Mouse (Mus musculus) spleen, adult 2 months (tissue): ENCODE data around the gene Zfp358. TPM values are rescaled to one million over a fixed set of nuclear protein-coding genes. Genes with fewer than 3 reads are reported as not detected.

Source experiments
- DNase-seq, 2 experiments: peaks; one replicate each; pipeline versions ENCODE4 v3.0.0 to v3.0.0-alpha.2; 2012 to 2021; ENCODE audit warnings: low spot score in 2 of 2, low read depth in 1 of 2
- H3K27ac ChIP-seq: fragments of 200-500 bp; 2 replicates; pipeline ENCODE4 v1.5.1; 2012; ENCODE audit warnings: low read length, inconsistent platforms; ENCODE audit not compliant: insufficient read depth
- H3K27me3 ChIP-seq: fragments of 200-500 bp; 2 replicates; pipeline ENCODE4 v1.6.1; 2012; ENCODE audit warnings: mild to moderate bottlenecking, moderate library complexity, low read length, inconsistent platforms; ENCODE audit not compliant: control insufficient read depth, insufficient read depth
- H3K36me3 ChIP-seq: fragments of 200-500 bp; 2 replicates; pipeline ENCODE4 v1.6.1; 2012; ENCODE audit warnings: mild to moderate bottlenecking, low read length, inconsistent platforms; ENCODE audit not compliant: control insufficient read depth, insufficient read depth
- H3K4me1 ChIP-seq: fragments of 200-500 bp; 2 replicates; pipeline ENCODE4 v1.6.1; 2011; ENCODE audit warnings: inconsistent platforms; ENCODE audit not compliant: control insufficient read depth, insufficient read depth, insufficient read length
- H3K4me3 ChIP-seq: fragments of 200-500 bp; 2 replicates; pipeline ENCODE4 v1.5.1; 2011; ENCODE audit warnings: mild to moderate bottlenecking, inconsistent platforms; ENCODE audit not compliant: insufficient read depth, insufficient read length; ENCODE audit errors: extremely low read depth
- CTCF ChIP-seq: fragments of 200-500 bp; IDR thresholded peaks from 2 replicates; pipeline ENCODE4 v1.5.1; 2011; ENCODE audit warnings: mild to moderate bottlenecking, inconsistent platforms; ENCODE audit not compliant: insufficient read depth, insufficient read length, insufficient replicate concordance; ENCODE audit errors: extremely low read depth
- POLR2A ChIP-seq: fragments of 200-500 bp; IDR thresholded peaks from 2 replicates; pipeline ENCODE4 v1.6.1; 2011; ENCODE audit warnings: low read depth, low read length, inconsistent platforms
- WGBS: fragments of 180-500 bp; shearing (Covaris S2); methylation state at CpG from one replicate; pipeline ENCODE4 v1.1.7; 2018; 5-methylcytosine and 5-hydroxymethylcytosine counted together
- polyA plus RNA-seq: library from polyadenylated mRNA; depleted of rRNA; stranded (reverse); fragments of >200 nt; gene quantifications from 2 replicates; pipeline ENCODE4 v1.2.3, GENCODE M21; 2012; rRNA removed

Zfp358 gene
- polyA plus RNA-seq, 1 experiment, result 22.9 TPM

GRCm38 (mm10) chr8:3531936-3532335 is 39.0 kb downstream of the Zfp358 start:
- 95% methylated on average over 18 of the region's 18 CpGs for WGBS
- no peak for DNase-seq
- TF ChIP-seq POLR2A (no peak), CTCF (no peak)
- Histone ChIP-seq H3K27me3 (no peaks in the 10 kb centered on the region), H3K27ac (no peak overlapping the region), H3K4me3 (no peak overlapping the region), H3K36me3 (peaks cover 23% of the 10 kb centered on the region), H3K4me1 (no peaks in the 10 kb centered on the region)

GRCm38 (mm10) chr8:3536053-3536841 is 43.3 kb downstream of the Zfp358 start:
- Histone ChIP-seq H3K36me3 (peaks cover 30% of the 10 kb centered on the region), H3K27me3 (no peaks in the 10 kb centered on the region), H3K27ac (no peak overlapping the region), H3K4me3 (no peak overlapping the region), H3K4me1 (no peaks in the 10 kb centered on the region)
- TF ChIP-seq POLR2A (no peak), CTCF (no peak)
- WGBS, result 81% methylated on average over 15 of the region's 15 CpGs
- DNase-seq, result no peak

- peaks cover 24% of the 10 kb centered on the region for H3K36me3 ChIP-seq
- no peaks in the 10 kb centered on the region for H3K4me1 ChIP-seq
- no peak overlapping the region for H3K4me3 ChIP-seq
- H3K27me3 ChIP-seq, result no peaks in the 10 kb centered on the region
- no peak for DNase-seq
- H3K27ac ChIP-seq, result no peak overlapping the region
- TF ChIP-seq POLR2A, result no peak
- 98% methylated on average over 9 of the region's 9 CpGs for WGBS
Measured at GRCm38 (mm10) chr8:3536940-3537339, 44.0 kb downstream of the Zfp358 start.

DNA sequence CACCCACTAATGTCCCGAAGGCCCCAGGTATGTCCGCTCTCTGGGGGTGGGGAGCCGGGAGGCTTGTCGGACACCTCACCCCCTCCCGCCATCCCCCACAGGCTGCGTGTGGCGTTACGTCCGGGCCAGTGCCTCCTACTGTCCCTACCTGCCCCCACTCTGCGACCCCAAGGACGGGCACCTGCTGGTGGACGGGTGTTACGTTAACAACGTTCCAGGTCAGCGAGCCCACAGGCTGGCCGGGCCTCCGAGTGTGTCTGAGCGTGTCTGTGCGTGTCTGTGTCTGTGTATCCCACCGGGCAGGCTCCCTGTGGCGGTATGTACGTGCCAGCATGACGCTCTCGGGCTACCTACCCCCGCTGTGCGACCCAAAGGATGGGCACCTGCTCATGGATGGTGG is 44.7 kb downstream of the Zfp358 start:
- TF ChIP-seq CTCF, result no peak
- no peak for TF ChIP-seq POLR2A
- Histone ChIP-seq H3K27ac (no peak overlapping the region), H3K4me3 (no peak overlapping the region), H3K27me3 (no peaks in the 10 kb centered on the region), H3K36me3 (peaks cover 24% of the 10 kb centered on the region), H3K4me1 (no peaks in the 10 kb centered on the region)
- WGBS, result 98% methylated on average over 26 of the region's 26 CpGs
- DNase-seq, result no peak

DNA sequence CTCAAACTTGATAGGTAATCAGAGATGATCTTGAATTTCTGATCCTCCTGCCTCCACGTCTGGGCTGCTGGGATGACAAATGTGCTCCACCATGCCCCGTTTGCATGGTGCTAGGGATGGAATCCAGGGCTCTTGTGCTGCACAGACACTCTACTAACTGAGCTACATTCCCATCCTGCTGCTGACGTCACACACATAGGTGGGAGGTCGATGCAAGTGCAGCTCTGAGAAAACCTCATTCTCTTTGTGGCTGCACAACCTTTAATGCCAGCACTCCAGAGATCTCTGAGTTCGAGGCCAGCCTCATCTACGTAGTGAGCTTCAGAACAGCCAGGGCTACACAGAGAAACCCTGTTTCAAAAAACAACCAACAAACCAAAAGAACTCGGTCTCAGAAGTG is 46.2 kb downstream of the Zfp358 start:
- TF ChIP-seq POLR2A (no peak), CTCF (no peak)
- Histone ChIP-seq H3K27me3 (no peaks in the 10 kb centered on the region), H3K4me3 (no peak overlapping the region), H3K27ac (no peak overlapping the region), H3K4me1 (no peaks in the 10 kb centered on the region), H3K36me3 (peaks cover 33% of the 10 kb centered on the region)
- no peak for DNase-seq
- WGBS, result 90% methylated on average over 7 of the region's 7 CpGs

- TF ChIP-seq POLR2A (no peak), CTCF (no peak)
- H3K4me3 ChIP-seq, result no peak overlapping the region
- no peaks in the 10 kb centered on the region for H3K27me3 ChIP-seq
- peaks cover 36% of the 10 kb centered on the region for H3K36me3 ChIP-seq
- H3K27ac ChIP-seq, result no peak overlapping the region
- H3K4me1 ChIP-seq, result no peaks in the 10 kb centered on the region
- WGBS, result 94% methylated on average over 4 of the region's 4 CpGs
- DNase-seq, result no peak
Measured at GRCm38 (mm10) chr8:3540076-3540475, 47.1 kb downstream of the Zfp358 start.

GRCm38 (mm10) chr8:3546511-3546910 is 53.6 kb downstream of the Zfp358 start:
- WGBS, result 93% methylated on average over 2 of the region's 2 CpGs
- Histone ChIP-seq H3K27ac (no peak overlapping the region), H3K36me3 (peaks cover 15% of the 10 kb centered on the region), H3K27me3 (no peaks in the 10 kb centered on the region), H3K4me3 (no peak overlapping the region), H3K4me1 (no peaks in the 10 kb centered on the region)
- no peak for DNase-seq
- no peak for TF ChIP-seq CTCF
- TF ChIP-seq POLR2A, result no peak

Other genes with a start within 250 kb of the Zfp358 start
- 7.2 and 10.1 TPM in 2 replicates for gene Insr, start 213.5 kb upstream of the Zfp358 start, polyA plus RNA-seq
- gene A430078G23Rik, start 139.7 kb upstream of the Zfp358 start, polyA plus RNA-seq, result 28.3 and 28.6 TPM in 2 replicates
- 104 and 165 TPM in 2 replicates for gene Arhgef18, start 100.1 kb upstream of the Zfp358 start, polyA plus RNA-seq
- 2.6 and 2.7 TPM in 2 replicates for gene Pex11g, start 25.5 kb upstream of the Zfp358 start, polyA plus RNA-seq
- 0.05 TPM in 1 of 2 replicates, not detected in the other for gene Tex45, start 22.3 kb upstream of the Zfp358 start, polyA plus RNA-seq
- 188 and 219 TPM in 2 replicates for gene Mcoln1, start 7.3 kb downstream of the Zfp358 start, polyA plus RNA-seq
- 56.0 and 60.4 TPM in 2 replicates for gene Pnpla6, start 22.2 kb downstream of the Zfp358 start, polyA plus RNA-seq
- not detected in 2 replicates for gene C330021F23Rik, start 74.9 kb downstream of the Zfp358 start, polyA plus RNA-seq
- 2.1 and 2.4 TPM in 2 replicates for gene Camsap3, start 94.2 kb downstream of the Zfp358 start, polyA plus RNA-seq
- 61.9 and 71.5 TPM in 2 replicates for gene Xab2, start 128.2 kb downstream of the Zfp358 start, polyA plus RNA-seq
- 1.6 and 3.3 TPM in 2 replicates for gene Pet100, start 128.4 kb downstream of the Zfp358 start, polyA plus RNA-seq
- gene Pcp2, start 132.4 kb downstream of the Zfp358 start, polyA plus RNA-seq, result not detected in 2 replicates
- gene Stxbp2, start 137.8 kb downstream of the Zfp358 start, polyA plus RNA-seq, result 129 and 145 TPM in 2 replicates
- 0.56 and 1.3 TPM in 2 replicates for gene Retn, start 162.6 kb downstream of the Zfp358 start, polyA plus RNA-seq
- 4.1 and 5.3 TPM in 2 replicates for gene Mcemp1, start 172.6 kb downstream of the Zfp358 start, polyA plus RNA-seq
- 0.77 and 0.86 TPM in 2 replicates for gene Fcor, start 179.2 kb downstream of the Zfp358 start, polyA plus RNA-seq
- gene Trappc5, start 183.2 kb downstream of the Zfp358 start, polyA plus RNA-seq, result 21.6 and 29.9 TPM in 2 replicates
- 50.9 and 51.7 TPM in 2 replicates for gene Fcer2a, start 201.0 kb downstream of the Zfp358 start, polyA plus RNA-seq
- 0.69 and 1.1 TPM in 2 replicates for gene Clec4g, start 227.5 kb downstream of the Zfp358 start, polyA plus RNA-seq